Mouse (Mus musculus): Measurements from ENCODE around the gene Sv2b. TPM values are rescaled to one million over a fixed set of nuclear protein-coding genes. Genes with fewer than 3 reads are reported as not detected.

Gene Sv2b
- polyA plus RNA-seq, 1 experiment from 2014 or later, result 0.85 TPM

DNA sequence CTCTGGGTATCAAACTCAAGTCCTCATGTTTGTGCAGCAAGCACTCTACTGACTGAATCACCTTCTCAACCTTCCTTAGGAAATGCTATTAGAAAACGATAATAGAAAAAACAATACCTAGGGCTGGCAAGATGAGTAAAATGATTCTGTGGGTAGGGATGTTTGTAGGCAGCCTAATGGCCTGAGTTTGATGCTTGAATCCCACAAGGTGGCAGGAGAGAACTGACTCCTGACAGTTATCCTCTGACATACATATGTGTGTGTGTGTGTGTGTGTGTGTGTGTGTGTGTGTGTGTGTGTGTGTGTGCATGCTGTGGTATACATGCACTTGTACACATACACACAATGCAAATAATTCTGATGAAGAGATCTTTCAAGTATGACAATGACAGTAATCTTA is 161.9 kb downstream of the Sv2b start:
- DNase-seq (ENCODE audit: low spot score), result no peak
- no peaks in the 10 kb centered on the region for H3K9me3 ChIP-seq (ENCODE audit: control insufficient read depth, low read length)
- no peak for ATAC-seq (ENCODE audit: low FRiP score)
- H3K4me3 ChIP-seq (ENCODE audit: low read depth, low read length), result no peak overlapping the region
- 95% methylated on average over 1 of the region's 1 CpGs for WGBS
- H3K4me2 ChIP-seq (replicated peaks; ENCODE audit: low read depth, low read length), result no peak overlapping the region
- no peaks in the 10 kb centered on the region for H3K4me1 ChIP-seq (replicated peaks; ENCODE audit: control insufficient read depth, insufficient read depth, low read length)
- H3K27ac ChIP-seq (ENCODE audit: low read depth, low read length), result no peak overlapping the region
- no peaks in the 10 kb centered on the region for H3K36me3 ChIP-seq (ENCODE audit: control insufficient read depth, insufficient read depth, low read length)
- no peak overlapping the region for H3K9ac ChIP-seq (ENCODE audit: low read depth, low read length)
- H3K27me3 ChIP-seq (ENCODE audit: control insufficient read depth, insufficient read depth, low read length), result no peaks in the 10 kb centered on the region

DNA sequence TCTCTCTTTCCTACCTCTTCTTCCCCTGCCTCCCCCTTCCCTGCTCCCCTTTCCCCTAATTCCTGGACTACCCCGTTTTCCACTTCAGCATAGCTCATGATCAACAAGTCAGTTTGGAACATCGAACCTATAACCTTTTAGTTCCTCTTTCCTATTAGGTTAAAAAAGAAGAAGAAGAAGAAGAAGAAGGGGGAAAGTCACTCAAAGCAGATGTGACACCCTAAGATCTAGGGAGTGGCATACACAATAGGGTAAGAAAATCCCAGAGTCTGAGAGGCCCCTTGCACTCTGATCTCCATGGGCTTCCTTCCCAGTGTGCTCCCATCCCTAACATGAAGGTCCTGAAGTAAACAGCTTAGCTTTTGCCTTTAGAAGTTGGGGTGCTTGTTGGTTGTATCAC is 166.3 kb downstream of the Sv2b start:
- no peak for DNase-seq (ENCODE audit: low spot score)
- no peaks in the 10 kb centered on the region for H3K9me3 ChIP-seq (ENCODE audit: control insufficient read depth, low read length)
- 50% methylated on average over 2 of the region's 2 CpGs for WGBS
- no peak for ATAC-seq (ENCODE audit: low FRiP score)
- H3K4me1 ChIP-seq (replicated peaks; ENCODE audit: control insufficient read depth, insufficient read depth, low read length), result no peaks in the 10 kb centered on the region
- no peak overlapping the region for H3K9ac ChIP-seq (ENCODE audit: low read depth, low read length)
- H3K27ac ChIP-seq (ENCODE audit: low read depth, low read length), result no peak overlapping the region
- H3K4me3 ChIP-seq (ENCODE audit: low read depth, low read length), result no peak overlapping the region
- H3K4me2 ChIP-seq (replicated peaks; ENCODE audit: low read depth, low read length), result no peak overlapping the region
- no peaks in the 10 kb centered on the region for H3K36me3 ChIP-seq (ENCODE audit: control insufficient read depth, insufficient read depth, low read length)
- no peaks in the 10 kb centered on the region for H3K27me3 ChIP-seq (ENCODE audit: control insufficient read depth, insufficient read depth, low read length)

DNA sequence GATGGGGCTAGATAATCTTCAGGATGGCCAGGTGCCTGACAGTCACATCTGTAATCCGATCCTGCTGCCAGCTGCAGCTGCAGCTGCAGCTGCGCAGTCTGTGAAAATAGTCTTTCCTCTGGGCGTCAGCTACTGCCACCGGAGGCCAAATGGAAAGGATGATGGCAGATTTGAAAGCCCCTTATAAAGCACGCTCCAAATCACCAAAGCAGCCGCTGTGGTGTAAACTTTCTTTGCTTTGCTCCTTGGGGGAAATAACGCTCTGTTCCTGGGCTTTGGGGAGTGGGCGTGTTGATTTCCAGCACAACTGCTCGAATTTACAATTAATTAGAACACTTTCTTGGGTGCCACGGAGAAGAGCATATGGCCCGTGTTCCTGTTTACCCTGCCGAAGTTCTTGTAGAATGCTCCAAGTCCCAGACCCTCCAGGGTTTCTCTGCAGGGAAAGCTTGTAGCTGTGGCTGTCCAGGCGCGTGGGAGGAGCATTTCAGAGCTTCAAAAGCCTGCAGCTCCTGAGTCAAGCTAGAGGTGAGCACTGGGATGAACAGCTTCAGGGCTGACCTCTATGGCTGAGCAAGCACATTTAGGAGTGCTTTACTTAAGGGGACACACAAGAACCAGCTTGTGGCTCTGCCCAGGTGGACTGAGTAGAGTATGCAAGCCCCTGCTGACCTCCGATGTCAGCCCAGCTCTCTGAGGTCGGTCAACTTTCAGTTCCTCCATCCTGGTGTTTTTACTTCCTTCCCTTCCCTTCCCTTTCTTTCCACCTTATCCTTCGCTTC is 167.0 kb downstream of the Sv2b start:
- H3K4me1 ChIP-seq (replicated peaks; ENCODE audit: control insufficient read depth, insufficient read depth, low read length), result no peaks in the 10 kb centered on the region
- DNase-seq (ENCODE audit: low spot score), result peak; percentile 50
- no peak overlapping the region for H3K9ac ChIP-seq (ENCODE audit: low read depth, low read length)
- no peaks in the 10 kb centered on the region for H3K36me3 ChIP-seq (ENCODE audit: control insufficient read depth, insufficient read depth, low read length)
- peak overlapping the region; percentile 24 for H3K4me2 ChIP-seq (replicated peaks; ENCODE audit: low read depth, low read length)
- H3K27ac ChIP-seq (ENCODE audit: low read depth, low read length), result no peak overlapping the region
- ATAC-seq (ENCODE audit: low FRiP score), result no peak
- no peaks in the 10 kb centered on the region for H3K27me3 ChIP-seq (ENCODE audit: control insufficient read depth, insufficient read depth, low read length)
- H3K4me3 ChIP-seq (ENCODE audit: low read depth, low read length), result no peak overlapping the region
- H3K9me3 ChIP-seq (ENCODE audit: control insufficient read depth, low read length), result no peaks in the 10 kb centered on the region
- whole genome bisulfite sequencing, result 9% methylated on average over 17 of the region's 17 CpGs

DNA sequence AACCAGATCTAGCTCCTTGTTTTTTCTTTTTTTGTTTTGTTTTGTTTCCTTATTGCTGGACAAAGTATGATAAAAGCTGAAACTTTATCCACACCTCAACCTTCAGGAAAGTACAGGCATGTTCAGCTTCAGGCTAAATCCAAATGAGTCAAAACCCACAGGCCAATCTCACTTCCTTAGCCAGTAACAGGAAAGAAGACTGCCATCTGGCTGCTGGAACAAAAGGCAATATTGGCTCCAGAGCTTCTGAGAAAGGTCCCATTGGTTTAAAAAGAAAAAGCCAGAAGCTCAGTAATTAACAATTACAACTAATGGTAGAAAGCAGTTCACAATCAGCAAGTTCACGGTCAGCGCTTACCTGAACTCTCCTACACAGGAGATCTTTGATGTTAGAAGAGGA is 169.8 kb downstream of the Sv2b start:
- 92% methylated on average over 2 of the region's 2 CpGs for WGBS
- H3K36me3 ChIP-seq (ENCODE audit: control insufficient read depth, insufficient read depth, low read length), result no peaks in the 10 kb centered on the region
- H3K27ac ChIP-seq (ENCODE audit: low read depth, low read length), result no peak overlapping the region
- H3K9me3 ChIP-seq (ENCODE audit: control insufficient read depth, low read length), result no peaks in the 10 kb centered on the region
- no peak overlapping the region for H3K4me2 ChIP-seq (replicated peaks; ENCODE audit: low read depth, low read length)
- H3K4me3 ChIP-seq (ENCODE audit: low read depth, low read length), result no peak overlapping the region
- no peaks in the 10 kb centered on the region for H3K27me3 ChIP-seq (ENCODE audit: control insufficient read depth, insufficient read depth, low read length)
- no peak overlapping the region for H3K9ac ChIP-seq (ENCODE audit: low read depth, low read length)
- no peaks in the 10 kb centered on the region for H3K4me1 ChIP-seq (replicated peaks; ENCODE audit: control insufficient read depth, insufficient read depth, low read length)
- DNase-seq (ENCODE audit: low spot score), result no peak
- ATAC-seq (ENCODE audit: low FRiP score), result no peak

DNA sequence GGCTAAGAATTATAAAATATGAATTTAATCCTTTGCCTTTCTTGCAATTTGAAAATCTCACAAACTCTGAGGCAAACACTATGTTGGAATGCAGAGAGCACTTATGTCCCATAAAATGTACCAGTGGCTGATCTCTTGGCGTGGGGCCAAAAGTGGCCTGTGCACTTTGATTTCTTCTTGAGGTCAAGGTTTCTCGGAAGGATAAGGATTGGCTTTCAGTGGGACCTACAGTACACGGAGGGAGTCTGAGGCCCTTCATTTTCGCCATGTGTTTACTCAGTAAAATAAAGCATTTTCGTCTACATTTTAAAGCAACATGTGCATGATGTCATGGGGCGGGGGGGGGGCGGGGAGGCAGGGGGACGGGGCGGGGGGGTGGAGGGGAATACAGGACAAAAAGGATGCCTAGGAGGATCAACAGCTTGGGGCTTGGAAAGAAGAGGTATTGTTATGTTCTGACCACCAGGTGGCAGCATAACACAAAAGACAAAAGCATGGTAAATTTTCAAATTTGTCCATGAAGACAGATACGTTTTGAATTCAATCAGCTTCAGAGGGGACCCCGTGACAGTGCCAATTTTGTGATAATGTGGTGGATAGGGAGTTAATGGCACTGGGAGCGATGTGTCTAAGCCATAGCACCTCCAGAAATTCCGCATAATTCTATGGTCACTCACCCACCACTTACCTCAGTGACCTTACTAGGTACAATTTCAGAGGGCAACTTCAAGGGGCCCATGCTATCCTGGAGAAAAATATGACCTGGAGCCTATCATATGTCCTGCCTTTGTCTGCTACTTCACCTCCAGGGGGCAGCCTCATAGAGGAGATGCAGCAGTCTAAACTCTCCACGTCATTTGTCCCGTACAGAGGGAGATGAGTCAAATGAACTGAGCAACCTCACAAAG is 174.1 kb downstream of the Sv2b start:
- Histone ChIP-seq H3K9ac (ENCODE audit: low read depth, low read length) (no peak overlapping the region), H3K4me1 (replicated peaks; ENCODE audit: control insufficient read depth, insufficient read depth, low read length) (no peaks in the 10 kb centered on the region), H3K9me3 (ENCODE audit: control insufficient read depth, low read length) (no peaks in the 10 kb centered on the region), H3K27me3 (ENCODE audit: control insufficient read depth, insufficient read depth, low read length) (no peaks in the 10 kb centered on the region), H3K4me2 (replicated peaks; ENCODE audit: low read depth, low read length) (no peak overlapping the region), H3K36me3 (ENCODE audit: control insufficient read depth, insufficient read depth, low read length) (no peaks in the 10 kb centered on the region), H3K27ac (ENCODE audit: low read depth, low read length) (no peak overlapping the region), H3K4me3 (ENCODE audit: low read depth, low read length) (no peak overlapping the region)
- ATAC-seq (ENCODE audit: low FRiP score), result peak; percentile 63
- DNase-seq (ENCODE audit: low spot score), result peak; percentile 79
- 31% methylated on average over 13 of the region's 15 CpGs for WGBS

DNA sequence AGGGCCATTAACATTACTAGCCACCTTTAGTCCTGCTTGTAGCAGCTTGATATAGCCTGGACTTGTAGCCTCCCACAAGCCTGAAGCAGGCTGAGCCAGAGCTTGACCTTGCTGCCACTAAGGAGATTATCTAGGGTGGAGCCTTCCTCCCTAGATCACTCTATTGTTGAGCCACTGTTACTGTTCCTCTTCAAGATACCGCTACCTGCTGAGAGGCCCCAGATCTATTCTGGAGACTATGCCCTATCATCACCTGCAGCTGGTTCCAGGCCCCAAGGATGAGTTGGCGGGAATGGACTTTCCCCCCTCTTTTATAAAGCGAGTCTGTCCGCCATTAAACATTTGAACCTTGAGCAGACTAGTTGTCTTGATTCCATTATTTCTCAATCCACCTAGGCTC is 181.0 kb downstream of the Sv2b start:
- Histone ChIP-seq H3K36me3 (ENCODE audit: control insufficient read depth, insufficient read depth, low read length) (no peaks in the 10 kb centered on the region), H3K4me2 (replicated peaks; ENCODE audit: low read depth, low read length) (no peak overlapping the region), H3K4me1 (replicated peaks; ENCODE audit: control insufficient read depth, insufficient read depth, low read length) (no peaks in the 10 kb centered on the region), H3K9me3 (ENCODE audit: control insufficient read depth, low read length) (no peaks in the 10 kb centered on the region), H3K4me3 (ENCODE audit: low read depth, low read length) (no peak overlapping the region), H3K27ac (ENCODE audit: low read depth, low read length) (no peak overlapping the region), H3K27me3 (ENCODE audit: control insufficient read depth, insufficient read depth, low read length) (no peaks in the 10 kb centered on the region), H3K9ac (ENCODE audit: low read depth, low read length) (no peak overlapping the region)
- ATAC-seq (ENCODE audit: low FRiP score) (no peak), DNase-seq (ENCODE audit: low spot score) (no peak)
- 94% methylated on average over 4 of the region's 4 CpGs for WGBS

DNA sequence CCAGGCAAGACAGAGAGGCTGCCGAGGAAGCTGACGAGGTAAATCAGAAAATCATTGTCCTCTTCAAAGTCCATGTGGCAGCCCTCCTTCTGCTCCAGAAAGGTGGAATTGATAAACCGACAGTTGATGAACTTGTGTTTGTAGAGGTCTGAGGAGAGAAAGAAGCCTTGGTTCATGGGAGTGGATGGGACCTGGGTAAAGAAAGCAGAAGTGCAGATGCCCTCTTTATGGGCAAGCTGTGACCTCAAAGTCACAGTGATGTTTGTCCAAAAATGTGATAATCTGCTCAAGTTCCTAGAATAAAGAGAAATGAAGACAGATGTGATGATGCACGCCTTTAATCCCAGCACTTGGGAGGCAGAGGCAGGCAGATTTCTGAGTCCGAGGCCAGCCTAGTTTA is 185.0 kb downstream of the Sv2b start:
- H3K4me1 ChIP-seq (replicated peaks; ENCODE audit: control insufficient read depth, insufficient read depth, low read length), result no peaks in the 10 kb centered on the region
- H3K4me2 ChIP-seq (replicated peaks; ENCODE audit: low read depth, low read length), result no peak overlapping the region
- no peaks in the 10 kb centered on the region for H3K27me3 ChIP-seq (ENCODE audit: control insufficient read depth, insufficient read depth, low read length)
- ATAC-seq (ENCODE audit: low FRiP score) (no peak), DNase-seq (ENCODE audit: low spot score) (no peak)
- H3K27ac ChIP-seq (ENCODE audit: low read depth, low read length), result no peak overlapping the region
- 86% methylated on average over 5 of the region's 5 CpGs for WGBS
- no peak overlapping the region for H3K4me3 ChIP-seq (ENCODE audit: low read depth, low read length)
- H3K36me3 ChIP-seq (ENCODE audit: control insufficient read depth, insufficient read depth, low read length), result no peaks in the 10 kb centered on the region
- no peaks in the 10 kb centered on the region for H3K9me3 ChIP-seq (ENCODE audit: control insufficient read depth, low read length)
- H3K9ac ChIP-seq (ENCODE audit: low read depth, low read length), result no peak overlapping the region

DNA sequence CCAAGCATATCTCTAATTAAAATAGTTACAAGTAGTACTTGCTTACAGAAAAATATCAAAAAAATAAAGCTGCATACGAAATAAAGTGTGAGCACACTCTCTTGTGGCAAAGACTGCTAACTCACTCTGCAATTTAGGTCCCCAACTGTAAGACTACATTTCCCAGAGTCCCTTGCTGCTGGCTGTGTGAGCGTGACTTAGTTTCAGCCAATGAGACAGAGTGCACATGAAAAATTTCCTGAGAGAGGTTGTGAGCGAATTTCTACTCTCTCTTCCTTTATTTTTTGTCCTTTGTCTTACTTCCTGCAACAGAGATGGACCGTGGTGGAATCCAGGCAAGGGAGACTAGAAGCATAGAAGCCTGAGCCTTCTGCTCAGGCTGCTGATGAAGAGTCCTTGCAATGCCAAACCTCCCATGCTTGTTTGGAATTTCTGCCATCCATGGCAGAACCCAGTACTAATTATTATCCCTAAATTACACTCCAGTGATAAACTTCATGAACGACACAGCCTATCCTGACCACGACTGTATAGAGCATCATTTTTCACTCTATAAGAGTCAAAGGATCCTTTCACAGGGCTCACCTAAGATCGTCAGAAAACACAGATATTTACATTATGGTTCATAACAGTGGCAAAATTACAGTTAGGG is 190.9 kb downstream of the Sv2b start:
- Histone ChIP-seq H3K9ac (ENCODE audit: low read depth, low read length) (no peak overlapping the region), H3K4me2 (replicated peaks; ENCODE audit: low read depth, low read length) (0 out of 2 replicates have a peak overlapping the region, but pooled peaks have one; percentile 15), H3K36me3 (ENCODE audit: control insufficient read depth, insufficient read depth, low read length) (no peaks in the 10 kb centered on the region), H3K27me3 (ENCODE audit: control insufficient read depth, insufficient read depth, low read length) (no peaks in the 10 kb centered on the region), H3K9me3 (ENCODE audit: control insufficient read depth, low read length) (no peaks in the 10 kb centered on the region), H3K4me3 (ENCODE audit: low read depth, low read length) (0 out of 2 replicates have a peak overlapping the region, but pooled peaks have one; percentile 21), H3K4me1 (replicated peaks; ENCODE audit: control insufficient read depth, insufficient read depth, low read length) (no peaks in the 10 kb centered on the region), H3K27ac (ENCODE audit: low read depth, low read length) (no peak overlapping the region)
- peak; percentile 81 for ATAC-seq (ENCODE audit: low FRiP score)
- WGBS, result 47% methylated on average over 7 of the region's 7 CpGs
- DNase-seq (ENCODE audit: low spot score), result peak; percentile 58

Measured in hindbrain, embryonic 11.5 days (tissue).